Mouse (Mus musculus): ENCODE results near the gene Sgcd. TPM values are rescaled to one million over a fixed set of nuclear protein-coding genes. Genes with fewer than 3 reads are reported as not detected.
"Not testable (repeated sequence)": the region's sequence is repeated elsewhere in the genome, so short reads cannot be mapped to it uniquely, and the experiment has no call there.

Gene Sgcd
- total and polyA plus RNA-seq, 3 experiments = 7.1 to 69.5 (median 60.9) TPM

- H3K4me1 ChIP-seq (ENCODE audit: control insufficient read depth, insufficient read depth, low read length) = no peaks in the 10 kb centered on the region
- no peaks in the 10 kb centered on the region for H3K36me3 ChIP-seq (ENCODE audit: control insufficient read depth, insufficient read depth, low read length)
- no peaks in the 10 kb centered on the region for H3K79me2 ChIP-seq (replicated peaks; ENCODE audit: control insufficient read depth, insufficient read depth, low read length)
- WGBS = 62% methylated on average over 4 of the region's 4 CpGs
- H3K4me3 ChIP-seq = no peak overlapping the region
- DNase-seq = no peak
- no peaks in the 10 kb centered on the region for H3K27me3 ChIP-seq (ENCODE audit: control insufficient read depth, insufficient read depth, low read length)
- no peak overlapping the region for H3K27ac ChIP-seq
- intact Hi-C loops (cut with DNase I) = no loop called here
- TF ChIP-seq CTCF (IDR thresholded peaks at IDR 0.05) (no peak), EP300 (IDR thresholded peaks at IDR 0.05; ENCODE audit: insufficient read depth, low read depth, low read length) (no peak), POLR2A (IDR thresholded peaks at IDR 0.05; ENCODE audit: insufficient read depth, low read depth, low read length) (no peak)
- no peak overlapping the region for H3K9ac ChIP-seq (ENCODE audit: low read depth, low read length)
Observed at GRCm38 (mm10) chr11:47609892-47610291, 378.9 kb downstream of the Sgcd start.

GRCm38 (mm10) chr11:47574635-47575034, 414.1 kb downstream of the Sgcd start:
- TF ChIP-seq EP300 (IDR thresholded peaks at IDR 0.05; ENCODE audit: insufficient read depth, low read depth, low read length) (no peak), CTCF (IDR thresholded peaks at IDR 0.05) (no peak), POLR2A (IDR thresholded peaks at IDR 0.05; ENCODE audit: insufficient read depth, low read depth, low read length) (no peak)
- intact Hi-C loops (cut with DNase I) = no loop called here
- H3K27ac ChIP-seq = no peak overlapping the region
- H3K27me3 ChIP-seq (ENCODE audit: control insufficient read depth, insufficient read depth, low read length) = no peaks in the 10 kb centered on the region
- no peak for DNase-seq
- H3K9ac ChIP-seq (ENCODE audit: low read depth, low read length) = no peak overlapping the region
- H3K79me2 ChIP-seq (replicated peaks; ENCODE audit: control insufficient read depth, insufficient read depth, low read length) = no peaks in the 10 kb centered on the region
- H3K4me1 ChIP-seq (ENCODE audit: control insufficient read depth, insufficient read depth, low read length) = no peaks in the 10 kb centered on the region
- H3K4me3 ChIP-seq = no peak overlapping the region
- WGBS = 74% methylated on average over 4 of the region's 4 CpGs
- no peaks in the 10 kb centered on the region for H3K36me3 ChIP-seq (ENCODE audit: control insufficient read depth, insufficient read depth, low read length)

GRCm38 (mm10) chr11:47568488-47568887, 420.3 kb downstream of the Sgcd start:
- Histone ChIP-seq H3K79me2 (replicated peaks; ENCODE audit: control insufficient read depth, insufficient read depth, low read length) (no peaks in the 10 kb centered on the region), H3K36me3 (ENCODE audit: control insufficient read depth, insufficient read depth, low read length) (no peaks in the 10 kb centered on the region), H3K27ac (no peak overlapping the region), H3K9ac (ENCODE audit: low read depth, low read length) (no peak overlapping the region), H3K4me3 (no peak overlapping the region), H3K27me3 (ENCODE audit: control insufficient read depth, insufficient read depth, low read length) (no peaks in the 10 kb centered on the region), H3K4me1 (ENCODE audit: control insufficient read depth, insufficient read depth, low read length) (no peaks in the 10 kb centered on the region)
- DNase-seq = no peak
- intact Hi-C loops (cut with DNase I) = no loop called here
- TF ChIP-seq POLR2A (IDR thresholded peaks at IDR 0.05; ENCODE audit: insufficient read depth, low read depth, low read length) = no peak
- TF ChIP-seq CTCF (IDR thresholded peaks at IDR 0.05) = no peak
- TF ChIP-seq EP300 (IDR thresholded peaks at IDR 0.05; ENCODE audit: insufficient read depth, low read depth, low read length) = no peak
- WGBS = 82% methylated on average over 1 of the region's 1 CpGs

- H3K27ac ChIP-seq = no peak overlapping the region
- TF ChIP-seq EP300 (IDR thresholded peaks at IDR 0.05; ENCODE audit: insufficient read depth, low read depth, low read length) (no peak), CTCF (IDR thresholded peaks at IDR 0.05) (no peak), POLR2A (IDR thresholded peaks at IDR 0.05; ENCODE audit: insufficient read depth, low read depth, low read length) (no peak)
- no peak for DNase-seq
- no peaks in the 10 kb centered on the region for H3K4me1 ChIP-seq (ENCODE audit: control insufficient read depth, insufficient read depth, low read length)
- WGBS = 63% methylated on average over 3 of the region's 3 CpGs
- H3K4me3 ChIP-seq = no peak overlapping the region
- H3K9ac ChIP-seq (ENCODE audit: low read depth, low read length) = no peak overlapping the region
- H3K36me3 ChIP-seq (ENCODE audit: control insufficient read depth, insufficient read depth, low read length) = no peaks in the 10 kb centered on the region
- intact Hi-C loops (cut with DNase I) = no loop called here
- H3K27me3 ChIP-seq (ENCODE audit: control insufficient read depth, insufficient read depth, low read length) = no peaks in the 10 kb centered on the region
- no peaks in the 10 kb centered on the region for H3K79me2 ChIP-seq (replicated peaks; ENCODE audit: control insufficient read depth, insufficient read depth, low read length)
Observed at GRCm38 (mm10) chr11:47566156-47566555, 422.6 kb downstream of the Sgcd start.

GRCm38 (mm10) chr11:47524845-47525244, 463.9 kb downstream of the Sgcd start:
- H3K27me3 ChIP-seq (ENCODE audit: control insufficient read depth, insufficient read depth, low read length) = no peaks in the 10 kb centered on the region
- no peaks in the 10 kb centered on the region for H3K36me3 ChIP-seq (ENCODE audit: control insufficient read depth, insufficient read depth, low read length)
- no peaks in the 10 kb centered on the region for H3K4me1 ChIP-seq (ENCODE audit: control insufficient read depth, insufficient read depth, low read length)
- WGBS = 44% methylated on average over 1 of the region's 1 CpGs
- H3K27ac ChIP-seq = no peak overlapping the region
- no peak overlapping the region for H3K4me3 ChIP-seq
- no peaks in the 10 kb centered on the region for H3K79me2 ChIP-seq (replicated peaks; ENCODE audit: control insufficient read depth, insufficient read depth, low read length)
- intact Hi-C loops (cut with DNase I) = no loop called here
- DNase-seq = no peak
- TF ChIP-seq EP300 (IDR thresholded peaks at IDR 0.05; ENCODE audit: insufficient read depth, low read depth, low read length) (no peak), CTCF (IDR thresholded peaks at IDR 0.05) (no peak), POLR2A (IDR thresholded peaks at IDR 0.05; ENCODE audit: insufficient read depth, low read depth, low read length) (no peak)
- no peak overlapping the region for H3K9ac ChIP-seq (ENCODE audit: low read depth, low read length)

- no peak for TF ChIP-seq CTCF (IDR thresholded peaks at IDR 0.05)
- no peak overlapping the region for H3K27ac ChIP-seq
- intact Hi-C loops (cut with DNase I) = no loop called here
- 72% methylated on average over 6 of the region's 6 CpGs for WGBS
- DNase-seq = no peak
- no peaks in the 10 kb centered on the region for H3K36me3 ChIP-seq (ENCODE audit: control insufficient read depth, insufficient read depth, low read length)
- no peaks in the 10 kb centered on the region for H3K79me2 ChIP-seq (replicated peaks; ENCODE audit: control insufficient read depth, insufficient read depth, low read length)
- H3K4me1 ChIP-seq (ENCODE audit: control insufficient read depth, insufficient read depth, low read length) = no peaks in the 10 kb centered on the region
- no peak overlapping the region for H3K9ac ChIP-seq (ENCODE audit: low read depth, low read length)
- H3K27me3 ChIP-seq (ENCODE audit: control insufficient read depth, insufficient read depth, low read length) = no peaks in the 10 kb centered on the region
- no peak overlapping the region for H3K4me3 ChIP-seq
Observed at GRCm38 (mm10) chr11:47508047-47508446, 480.7 kb downstream of the Sgcd start.

- intact Hi-C loops (cut with DNase I); H3K79me2 ChIP-seq (replicated peaks; ENCODE audit: control insufficient read depth, insufficient read depth, low read length); H3K27me3 ChIP-seq (ENCODE audit: control insufficient read depth, insufficient read depth, low read length); H3K9ac ChIP-seq (ENCODE audit: low read depth, low read length); H3K4me1 ChIP-seq (ENCODE audit: control insufficient read depth, insufficient read depth, low read length); DNase-seq; H3K4me3 ChIP-seq; H3K36me3 ChIP-seq (ENCODE audit: control insufficient read depth, insufficient read depth, low read length); H3K27ac ChIP-seq: not testable (repeated sequence)
Observed at GRCm38 (mm10) chr11:47503236-47503635, 485.5 kb downstream of the Sgcd start.
